Mouse (Mus musculus) cerebellum, adult 2 months (tissue): ENCODE results near the gene Ptpra.

Source experiments
- CTCF ChIP-seq: fragments of 200-500 bp; IDR thresholded peaks from 2 replicates; pipeline ENCODE4 v1.5.1; 2011; ENCODE audit warnings: low read depth, mild to moderate bottlenecking, control low read depth, low read length, moderate library complexity, borderline replicate concordance; ENCODE audit not compliant: insufficient read depth
- POLR2A ChIP-seq: fragments of 200-500 bp; IDR thresholded peaks from 2 replicates; pipeline ENCODE4 v1.6.1; 2011; ENCODE audit warnings: low read length, control low read depth, borderline replicate concordance; ENCODE audit not compliant: insufficient read depth

GRCm38 (mm10) chr2:130591016-130591415 is 140.9 kb downstream of the Ptpra start:
- TF ChIP-seq POLR2A (no peak), CTCF (no peak)
